ENCODE assay signal across 24 mouse cellular contexts in the genomic region with DNA sequence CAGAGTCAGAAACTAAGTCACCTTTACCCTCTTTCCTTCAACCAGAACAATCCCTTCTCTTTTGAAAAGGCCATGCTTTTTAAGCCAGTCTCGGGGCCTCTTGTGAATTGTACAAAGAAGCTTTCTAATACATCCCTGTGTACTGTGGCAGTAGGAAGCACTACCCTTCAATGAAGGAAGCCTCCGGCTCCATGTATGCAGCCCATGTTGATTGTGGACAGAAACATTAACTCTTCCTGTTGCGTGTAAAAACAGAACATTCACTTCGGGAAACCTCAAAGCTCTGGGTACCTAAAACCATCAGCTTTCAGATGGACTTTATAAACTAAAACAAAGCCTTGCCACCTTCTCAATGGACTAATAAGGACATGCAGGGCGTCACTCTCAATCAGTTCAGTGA. TPM values are rescaled to one million over a fixed set of nuclear protein-coding genes. Genes with fewer than 3 reads are reported as not detected.
A peak's percentile ranks its signal among the peaks of the same experiment; 100 is the strongest.
DNase-seq lines count a peak whose midpoint lies in the region; ATAC-seq and TF ChIP-seq lines count a peak whose summit lies in the region.
"Had no signal": no experiment of that assay in that cellular context is flagged by ENCODE, and none has a peak within 500 bp of the region (broad histone marks: within the 10 kb centered on the region; RNA-seq: fewer than 3 reads in every experiment).

No protein-coding gene starts in this region.

- H3K27ac ChIP-seq in forebrain, embryonic 12.5 days = peak overlapping the region; percentile 56; the same call in 1 of the 2 replicates
- H3K27ac ChIP-seq in forebrain, embryonic 14.5 days (ENCODE audit: low read depth, low read length) = no peak overlapping the region
- 0 out of 2 replicates have a peak overlapping the region, but pooled peaks have one; percentile 4 for H3K27ac ChIP-seq in hindbrain, embryonic 11.5 days (ENCODE audit: low read depth, low read length)
- no peak overlapping the region for H3K27ac ChIP-seq in hindbrain, embryonic 16.5 days (ENCODE audit: low read depth, low read length)
- H3K27ac ChIP-seq in midbrain, embryonic 11.5 days (ENCODE audit: low read depth, low read length) = peak overlapping the region; percentile 68
- no peak overlapping the region for H3K27ac ChIP-seq in midbrain, embryonic 15.5 days
- peak overlapping the region; percentile 20; the same call in 1 of the 2 replicates for H3K27ac ChIP-seq in olfactory bulb, adult 2 months (ENCODE audit: insufficient read depth, low read depth, low read length)
- H3K27ac ChIP-seq: gastrocnemius, adult 2 months; heart, adult 2 months; limb, embryonic 13.5 days; lung, embryonic 15.5 days; neural tube, embryonic 13.5 days had no signal

- no peaks in the 10 kb centered on the region for H3K9me3 ChIP-seq in forebrain, embryonic 12.5 days
- H3K9me3 ChIP-seq in forebrain, embryonic 14.5 days (replicated peaks; ENCODE audit: control insufficient read depth, low read length) = no peaks in the 10 kb centered on the region
- H3K9me3 ChIP-seq in hindbrain, embryonic 11.5 days (ENCODE audit: control insufficient read depth, low read length) = no peaks in the 10 kb centered on the region
- H3K9me3 ChIP-seq in hindbrain, embryonic 16.5 days (ENCODE audit: control insufficient read depth, low read length) = no peaks in the 10 kb centered on the region
- no peaks in the 10 kb centered on the region for H3K9me3 ChIP-seq in midbrain, embryonic 11.5 days (ENCODE audit: control insufficient read depth, low read length)
- no peaks in the 10 kb centered on the region for H3K9me3 ChIP-seq in midbrain, embryonic 15.5 days
- H3K9me3 ChIP-seq: limb, embryonic 13.5 days; lung, embryonic 15.5 days; neural tube, embryonic 13.5 days had no signal

- no peak for TF ChIP-seq POLR2A in olfactory bulb, adult 2 months (IDR thresholded peaks at IDR 0.05; ENCODE audit: insufficient read depth, low read depth, low read length)

- peak overlapping the region; percentile 21; the same call in 1 of the 2 replicates for H3K9ac ChIP-seq in forebrain, embryonic 12.5 days
- H3K9ac ChIP-seq in forebrain, embryonic 14.5 days (ENCODE audit: low read length) = no peak overlapping the region
- H3K9ac ChIP-seq in hindbrain, embryonic 11.5 days (ENCODE audit: low read depth, low read length) = no peak overlapping the region
- no peak overlapping the region for H3K9ac ChIP-seq in hindbrain, embryonic 16.5 days (ENCODE audit: low read depth, low read length)
- H3K9ac ChIP-seq in midbrain, embryonic 11.5 days (ENCODE audit: low read length) = no peak overlapping the region
- H3K9ac ChIP-seq in midbrain, embryonic 15.5 days = no peak overlapping the region
- H3K9ac ChIP-seq: limb, embryonic 13.5 days; lung, embryonic 15.5 days; neural tube, embryonic 13.5 days had no signal

- 0 out of 2 replicates have a peak, but pooled peaks cover 3% of the 10 kb centered on the region for H3K27me3 ChIP-seq in forebrain, embryonic 12.5 days
- H3K27me3 ChIP-seq in forebrain, embryonic 14.5 days (replicated peaks; ENCODE audit: control insufficient read depth, insufficient read depth, low read length) = no peaks in the 10 kb centered on the region
- no peaks in the 10 kb centered on the region for H3K27me3 ChIP-seq in hindbrain, embryonic 11.5 days (ENCODE audit: control insufficient read depth, insufficient read depth, low read length)
- no peaks in the 10 kb centered on the region for H3K27me3 ChIP-seq in hindbrain, embryonic 16.5 days (replicated peaks; ENCODE audit: control insufficient read depth, insufficient read depth, low read length)
- no peaks in the 10 kb centered on the region for H3K27me3 ChIP-seq in midbrain, embryonic 11.5 days (ENCODE audit: control insufficient read depth, insufficient read depth, low read length)
- no peaks in the 10 kb centered on the region for H3K27me3 ChIP-seq in midbrain, embryonic 15.5 days (replicated peaks)
- H3K27me3 ChIP-seq: limb, embryonic 13.5 days; lung, embryonic 15.5 days; neural tube, embryonic 13.5 days had no signal

- DNase-seq in forebrain, embryonic 14.5 days (ENCODE audit: low spot score) = no peak
- DNase-seq in hindbrain, embryonic 11.5 days (ENCODE audit: low spot score) = no peak
- peak; percentile 90 for DNase-seq in midbrain, embryonic 11.5 days (ENCODE audit: low spot score, missing footprints)
- DNase-seq: adrenal gland, postnatal 25 days; B cell, adult 2 months; cerebellum, adult 11-12 months; cerebellum, adult 9-11 months; gastrocnemius, adult 2 months; gastrocnemius, postnatal 36 days; heart, adult 2 months; kidney, adult 9 months; kidney, postnatal 10 days; layer of hippocampus, adult 9-11 months; thymus, adult 2 months; thymus, postnatal 36 days had no signal

- no peak overlapping the region for H3K4me2 ChIP-seq in forebrain, embryonic 12.5 days
- no peak overlapping the region for H3K4me2 ChIP-seq in forebrain, embryonic 14.5 days (ENCODE audit: low read length)
- H3K4me2 ChIP-seq in hindbrain, embryonic 11.5 days (replicated peaks; ENCODE audit: low read depth, low read length) = no peak overlapping the region
- no peak overlapping the region for H3K4me2 ChIP-seq in hindbrain, embryonic 16.5 days (ENCODE audit: low read length)
- H3K4me2 ChIP-seq in midbrain, embryonic 11.5 days = no peak overlapping the region
- H3K4me2 ChIP-seq in midbrain, embryonic 15.5 days = no peak overlapping the region
- H3K4me2 ChIP-seq: limb, embryonic 13.5 days; liver, embryonic 11.5 days; lung, embryonic 15.5 days; neural tube, embryonic 13.5 days had no signal

- no peak overlapping the region for H3K4me3 ChIP-seq in forebrain, embryonic 12.5 days (replicated peaks)
- H3K4me3 ChIP-seq in forebrain, embryonic 14.5 days (ENCODE audit: low read depth, low read length) = no peak overlapping the region
- H3K4me3 ChIP-seq in hindbrain, embryonic 11.5 days (ENCODE audit: low read depth, low read length) = no peak overlapping the region
- H3K4me3 ChIP-seq in hindbrain, embryonic 16.5 days (ENCODE audit: low read length) = no peak overlapping the region
- no peak overlapping the region for H3K4me3 ChIP-seq in midbrain, embryonic 11.5 days (ENCODE audit: low read depth, low read length)
- H3K4me3 ChIP-seq in midbrain, embryonic 15.5 days = no peak overlapping the region
- no peak overlapping the region for H3K4me3 ChIP-seq in olfactory bulb, adult 2 months (ENCODE audit: insufficient read depth, low read depth, low read length)
- H3K4me3 ChIP-seq: erythroblast, embryonic 14.5 days; gastrocnemius, adult 2 months; heart, adult 2 months; limb, embryonic 13.5 days; lung, embryonic 15.5 days; neural tube, embryonic 13.5 days had no signal

- 38% methylated on average over 5 of the region's 5 CpGs for WGBS in forebrain, embryonic 12.5 days
- 41% methylated on average over 5 of the region's 5 CpGs for WGBS in forebrain, embryonic 14.5 days
- 47% methylated on average over 5 of the region's 5 CpGs for WGBS in hindbrain, embryonic 11.5 days
- 49% methylated on average over 5 of the region's 5 CpGs for WGBS in hindbrain, embryonic 16.5 days
- WGBS in midbrain, embryonic 11.5 days = 33% methylated on average over 5 of the region's 5 CpGs
- 19% methylated on average over 5 of the region's 5 CpGs for WGBS in midbrain, embryonic 15.5 days
- 64% methylated on average over 5 of the region's 5 CpGs for WGBS in olfactory bulb, adult 2 months

- no peak for TF ChIP-seq CTCF in olfactory bulb, adult 2 months (IDR thresholded peaks at IDR 0.05; ENCODE audit: insufficient read depth, low read depth, low read length)

- no peak for ATAC-seq in forebrain, embryonic 12.5 days (ENCODE audit: low FRiP score)
- no peak for ATAC-seq in forebrain, embryonic 14.5 days
- ATAC-seq in hindbrain, embryonic 11.5 days (ENCODE audit: low FRiP score) = no peak
- no peak for ATAC-seq in hindbrain, embryonic 16.5 days
- peak; percentile 33; the same call in 1 of the 2 replicates for ATAC-seq in midbrain, embryonic 11.5 days (ENCODE audit: low FRiP score)
- ATAC-seq in midbrain, embryonic 15.5 days (replicated peaks) = no peak

- no peaks in the 10 kb centered on the region for H3K36me3 ChIP-seq in forebrain, embryonic 12.5 days (replicated peaks)
- no peaks in the 10 kb centered on the region for H3K36me3 ChIP-seq in forebrain, embryonic 14.5 days (ENCODE audit: control insufficient read depth, insufficient read depth, low read length)
- H3K36me3 ChIP-seq in hindbrain, embryonic 11.5 days (ENCODE audit: control insufficient read depth, insufficient read depth, low read length) = no peaks in the 10 kb centered on the region
- H3K36me3 ChIP-seq in hindbrain, embryonic 16.5 days (ENCODE audit: control insufficient read depth, insufficient read depth, low read length) = no peaks in the 10 kb centered on the region
- no peaks in the 10 kb centered on the region for H3K36me3 ChIP-seq in midbrain, embryonic 11.5 days (ENCODE audit: control insufficient read depth, insufficient read depth, low read length)
- no peaks in the 10 kb centered on the region for H3K36me3 ChIP-seq in midbrain, embryonic 15.5 days (replicated peaks)
- H3K36me3 ChIP-seq: limb, embryonic 13.5 days; lung, embryonic 15.5 days; neural tube, embryonic 13.5 days had no signal

- H3K4me1 ChIP-seq in forebrain, embryonic 12.5 days = peaks cover 26% of the 10 kb centered on the region
- peaks cover 5% of the 10 kb centered on the region; the same call in 1 of the 2 replicates for H3K4me1 ChIP-seq in forebrain, embryonic 14.5 days (ENCODE audit: control insufficient read depth, insufficient read depth, low read length)
- peaks cover 4% of the 10 kb centered on the region; the same call in 1 of the 2 replicates for H3K4me1 ChIP-seq in hindbrain, embryonic 11.5 days (replicated peaks; ENCODE audit: control insufficient read depth, insufficient read depth, low read length)
- no peaks in the 10 kb centered on the region for H3K4me1 ChIP-seq in hindbrain, embryonic 16.5 days (ENCODE audit: control insufficient read depth, insufficient read depth, low read depth, low read length)
- H3K4me1 ChIP-seq in midbrain, embryonic 11.5 days (ENCODE audit: control insufficient read depth, insufficient read depth, low read length) = peaks cover 20% of the 10 kb centered on the region
- H3K4me1 ChIP-seq in midbrain, embryonic 15.5 days = 0 out of 2 replicates have a peak, but pooled peaks cover 5% of the 10 kb centered on the region
- peaks cover 2% of the 10 kb centered on the region; the same call in 1 of the 2 replicates for H3K4me1 ChIP-seq in olfactory bulb, adult 2 months (ENCODE audit: control insufficient read depth, insufficient read depth, low read length)
- H3K4me1 ChIP-seq: limb, embryonic 13.5 days; lung, embryonic 15.5 days had no signal

RNA-seq across cellular contexts. Expression of gene Thumpd3, which starts 20.3 kb away (rescaled TPM):
- polyA plus RNA-seq in forebrain, embryonic 12.5 days (2016; fragmentation: Nextera tagmentation; extraction: Ambion mirVana) = 66.5 and 68.4 TPM in 2 replicates
- 60.1 and 60.7 TPM in 2 replicates for polyA plus RNA-seq in forebrain, embryonic 14.5 days (2014; fragmentation: Nextera tagmentation; extraction: Ambion mirVana)
- 57.4 and 58.0 TPM in 2 replicates for polyA plus RNA-seq in hindbrain, embryonic 11.5 days (2014; fragmentation: Nextera tagmentation; extraction: Ambion mirVana)
- 48.7 and 52.0 TPM in 2 replicates for polyA plus RNA-seq in hindbrain, embryonic 16.5 days (2015; fragmentation: Nextera tagmentation; extraction: Ambion mirVana)
- 57.1 and 59.5 TPM in 2 replicates for polyA plus RNA-seq in midbrain, embryonic 11.5 days (2014; fragmentation: Nextera tagmentation; extraction: Ambion mirVana)
- 54.1 and 56.2 TPM in 2 replicates for polyA plus RNA-seq in midbrain, embryonic 15.5 days (2015; fragmentation: Nextera tagmentation; extraction: Ambion mirVana)
- not detected in 2 replicates for polyA plus RNA-seq in olfactory bulb, adult 2 months (2012; ENCODE audit: insufficient read depth, insufficient read length, low replicate concordance, missing spikeins)

RNA-seq across cellular contexts. Expression of gene Setd5, which starts 51.4 kb away (rescaled TPM):
- polyA plus RNA-seq in forebrain, embryonic 12.5 days (2016; fragmentation: Nextera tagmentation; extraction: Ambion mirVana) = 63.9 and 64.1 TPM in 2 replicates
- polyA plus RNA-seq in forebrain, embryonic 14.5 days (2014; fragmentation: Nextera tagmentation; extraction: Ambion mirVana) = 44.1 and 47.6 TPM in 2 replicates
- polyA plus RNA-seq in hindbrain, embryonic 11.5 days (2014; fragmentation: Nextera tagmentation; extraction: Ambion mirVana) = 74.7 and 91.1 TPM in 2 replicates
- polyA plus RNA-seq in hindbrain, embryonic 16.5 days (2015; fragmentation: Nextera tagmentation; extraction: Ambion mirVana) = 45.4 and 48.3 TPM in 2 replicates
- 75.0 and 75.5 TPM in 2 replicates for polyA plus RNA-seq in midbrain, embryonic 11.5 days (2014; fragmentation: Nextera tagmentation; extraction: Ambion mirVana)
- 46.8 and 47.1 TPM in 2 replicates for polyA plus RNA-seq in midbrain, embryonic 15.5 days (2015; fragmentation: Nextera tagmentation; extraction: Ambion mirVana)
- polyA plus RNA-seq in olfactory bulb, adult 2 months (2012; ENCODE audit: insufficient read depth, insufficient read length, low replicate concordance, missing spikeins) = 290 and 314 TPM in 2 replicates

Comparison
In these comparisons a context has a peak if more than half of its experiments do, and no peak if none do; other contexts are left out.
1. H3K27ac ChIP-seq: peak in forebrain, embryonic 12.5 days (single experiment), hindbrain, embryonic 11.5 days (single experiment), midbrain, embryonic 11.5 days (single experiment) and olfactory bulb, adult 2 months (single experiment); none in forebrain, embryonic 14.5 days (single experiment), hindbrain, embryonic 16.5 days (single experiment) and midbrain, embryonic 15.5 days (single experiment).